Mouse (Mus musculus) cerebellum, adult 9-11 months (tissue): Measurements from ENCODE around the gene Gm10518.
A peak's percentile ranks its signal among the peaks of the same experiment; 100 is the strongest.
"Not testable (repeated sequence)": the region's sequence is repeated elsewhere in the genome, so short reads cannot be mapped to it uniquely, and the experiment has no call there.

ENCODE experiments used
- DNase-seq: peaks from one replicate; pipeline ENCODE4 v3.0.0; 2022

Gene Gm10518

DNA sequence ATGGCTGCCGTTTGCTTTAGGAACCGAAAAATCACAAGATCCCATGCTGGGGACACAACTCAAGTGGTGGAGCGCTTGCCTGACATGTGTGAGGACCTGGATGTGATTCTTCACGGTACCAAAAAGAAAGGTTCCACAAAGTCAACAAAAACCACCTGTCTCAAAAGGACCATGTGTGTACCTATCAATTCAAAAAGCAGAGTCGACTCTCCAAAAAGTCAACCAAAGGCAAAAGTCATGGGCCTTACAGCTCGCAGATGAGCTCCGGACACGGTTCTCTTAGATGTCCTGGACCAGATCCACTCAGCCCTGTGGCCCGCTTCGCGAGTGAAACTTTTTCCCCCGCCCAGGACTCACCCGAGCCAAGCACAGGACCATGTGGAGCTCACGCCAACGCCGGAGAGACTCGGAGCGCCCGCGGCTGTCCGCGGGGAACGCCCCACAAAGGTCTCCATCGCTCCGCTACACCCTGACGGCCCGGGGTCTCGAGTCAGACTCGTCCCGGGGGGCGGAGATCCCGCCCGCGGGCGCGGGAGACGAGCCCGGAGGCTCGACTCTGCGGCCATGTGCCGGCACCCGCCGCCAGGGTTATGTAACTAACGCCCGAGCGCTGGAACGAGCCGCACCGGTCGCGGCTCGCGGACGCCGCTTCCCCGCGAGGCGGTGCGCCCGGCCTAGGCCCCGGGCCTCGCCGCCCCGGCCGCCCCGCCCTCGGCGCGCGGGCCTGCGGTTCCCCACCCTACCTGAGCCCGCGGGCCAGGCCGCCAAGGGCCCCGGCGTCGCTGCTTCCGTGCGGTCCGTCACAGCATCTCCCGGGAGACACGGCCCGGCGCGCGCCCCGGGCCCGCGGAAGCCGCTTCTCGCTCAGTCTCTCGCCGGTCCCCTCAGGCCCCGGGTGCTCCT, at the start of gene Gm10518:
Gm10518 (plus strand) TSS at position 767 of the 903 bp plus-strand sequence.
- DNase-seq = peak; percentile 79

DNA sequence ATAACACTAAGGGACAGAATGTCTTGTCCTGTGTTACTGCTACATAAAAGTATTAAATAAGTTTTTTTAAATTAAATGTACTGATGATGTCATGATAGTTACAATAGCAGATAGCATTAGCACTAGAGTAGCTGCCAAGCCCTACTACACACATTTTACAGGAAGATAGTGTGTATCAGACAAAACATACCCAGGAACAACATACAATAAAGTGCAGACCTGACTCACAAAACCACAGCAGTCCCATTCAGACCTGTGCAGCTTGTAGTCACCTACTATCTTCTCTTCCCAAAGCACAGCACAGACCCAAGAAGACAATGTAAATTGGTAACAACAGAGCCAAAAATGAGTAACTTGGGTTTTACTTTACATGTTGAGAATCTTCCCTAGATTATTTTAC, 46.7 kb upstream of the Gm10518 start:
- DNase-seq = no peak

DNA sequence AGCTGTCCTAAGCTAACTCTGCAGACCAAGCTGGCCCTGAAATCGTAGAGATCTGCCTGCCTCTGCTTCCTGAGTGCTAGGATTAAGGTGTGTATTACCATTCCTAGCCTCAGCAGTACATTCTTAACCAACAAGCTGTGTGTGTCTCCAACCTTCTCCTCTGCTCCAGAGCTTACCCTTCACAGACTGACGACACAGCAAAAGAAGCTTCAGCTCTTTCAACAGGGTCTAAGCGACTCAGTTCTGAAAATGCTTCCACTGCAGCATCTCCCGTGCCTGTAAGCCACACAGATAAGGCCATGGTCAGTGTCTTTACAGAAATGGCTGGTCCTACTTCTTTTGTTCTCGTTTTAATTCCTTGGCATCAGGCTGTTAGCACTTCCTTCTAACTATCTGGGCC, 43.1 kb upstream of the Gm10518 start:
- DNase-seq = no peak

DNA sequence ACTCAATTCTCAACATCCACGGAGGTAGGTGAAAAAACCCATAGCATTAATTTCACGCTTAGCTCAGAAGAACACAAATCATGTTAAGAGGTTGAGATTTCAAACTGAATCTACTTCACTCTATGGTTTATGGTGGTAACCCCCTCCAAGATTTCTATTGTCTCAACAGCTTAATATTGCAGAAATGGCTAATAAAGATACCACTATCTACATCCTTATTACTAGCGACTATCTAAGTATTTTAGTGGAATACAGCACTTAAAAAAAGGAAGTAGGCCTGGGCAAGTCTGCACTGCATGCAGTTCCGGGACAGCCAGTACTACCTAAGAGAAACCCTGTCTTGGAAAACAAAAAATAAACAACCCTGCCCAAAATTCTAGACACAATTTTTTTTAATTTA, 42.6 kb upstream of the Gm10518 start:
- DNase-seq = no peak

DNA sequence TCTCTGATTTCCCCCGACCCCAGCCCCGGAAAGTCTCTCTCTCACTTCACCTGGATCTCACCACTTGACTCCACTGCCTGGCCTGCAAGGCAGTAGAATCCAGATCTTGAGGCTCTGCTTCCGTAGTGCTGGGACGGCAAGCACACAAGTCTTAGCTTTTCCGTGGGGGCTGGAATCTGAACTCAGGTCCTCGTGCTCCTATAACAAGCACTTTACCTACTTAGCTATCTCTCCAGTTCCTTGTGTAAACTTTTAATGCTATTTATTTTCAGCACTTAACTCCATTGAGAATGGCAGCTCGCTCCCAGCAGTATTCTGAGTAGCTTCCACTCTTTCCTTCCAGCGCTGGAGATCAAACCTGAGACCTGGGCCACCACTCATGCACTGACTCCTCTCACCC, 26.3 kb upstream of the Gm10518 start:
- no peak for DNase-seq

DNA sequence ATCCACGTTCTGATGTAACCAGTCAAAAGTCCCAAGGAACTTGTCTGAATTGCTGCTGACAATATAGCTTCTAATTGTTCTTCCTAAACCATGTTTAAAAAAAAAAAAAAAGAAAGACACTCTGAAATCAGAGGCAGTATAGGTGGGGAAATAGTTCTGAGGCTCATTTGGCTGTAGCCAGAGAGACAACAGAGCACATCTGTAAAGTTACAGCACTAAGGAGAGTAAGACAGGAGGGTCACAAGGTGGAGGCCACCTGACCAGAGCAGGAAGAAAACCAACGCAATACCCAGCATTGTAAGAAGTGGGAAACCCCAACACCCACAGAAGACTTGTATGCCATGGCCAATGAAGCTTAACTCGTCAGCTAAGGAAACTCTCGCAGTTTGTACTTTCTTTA, 19.1 kb upstream of the Gm10518 start:
- no peak for DNase-seq

DNA sequence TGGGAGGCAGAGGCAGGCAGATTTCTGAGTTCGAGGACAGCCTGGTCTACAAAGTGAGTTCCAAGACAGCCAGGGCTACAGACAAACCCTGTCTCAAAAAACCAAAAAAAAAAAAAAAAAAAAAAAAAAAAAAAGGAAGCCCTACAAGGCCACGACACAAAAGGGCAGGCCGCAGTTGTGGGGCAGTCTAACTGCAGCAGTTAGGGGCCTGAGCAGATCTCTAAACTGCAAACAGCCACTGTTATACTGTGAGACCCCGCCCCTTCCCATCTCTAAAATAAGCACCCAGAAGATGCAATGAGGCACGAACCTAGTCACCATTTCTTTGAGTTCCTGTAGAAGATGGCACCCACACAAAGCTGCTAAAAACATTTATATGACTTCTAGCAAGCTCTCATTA, 17.7 kb upstream of the Gm10518 start:
- DNase-seq = no peak

DNA sequence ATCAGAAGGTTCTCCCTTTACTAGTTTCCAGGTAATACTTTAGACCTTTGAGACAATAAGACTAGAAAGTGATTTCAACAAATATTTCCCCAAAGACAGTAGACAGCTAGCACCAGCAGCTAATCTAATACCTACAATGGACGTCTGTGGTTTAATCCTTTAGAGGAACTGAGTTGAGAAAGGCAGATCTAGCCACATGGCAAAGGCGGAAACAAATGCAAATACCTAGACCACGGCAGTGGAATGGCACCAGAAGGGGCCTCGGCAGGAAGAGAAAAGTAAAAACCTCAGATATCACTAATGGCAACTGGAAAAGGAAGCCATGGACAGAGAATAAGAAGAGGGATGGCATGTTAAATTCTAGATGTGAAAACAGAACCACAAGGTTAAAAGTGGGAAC, 15.9 kb upstream of the Gm10518 start:
- no peak for DNase-seq

DNA sequence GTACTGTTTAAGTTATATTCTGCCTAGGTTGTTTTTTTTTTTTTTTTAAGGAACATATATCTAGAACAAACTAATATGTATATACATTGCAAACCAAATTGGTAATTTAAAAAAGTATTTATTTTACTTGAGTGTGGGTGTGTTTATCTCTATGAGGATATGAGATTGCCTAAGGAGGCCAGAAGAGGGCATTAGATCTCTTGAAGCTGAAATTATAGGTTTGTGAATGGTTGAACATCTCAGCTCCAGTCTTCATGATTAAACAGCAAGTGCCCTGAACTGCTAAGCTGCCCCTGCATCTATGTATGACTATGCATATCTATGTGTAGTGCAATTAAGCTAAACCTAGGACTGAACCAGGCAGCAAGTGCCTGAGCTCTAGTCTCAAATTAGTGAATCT, 4.4 kb upstream of the Gm10518 start:
- DNase-seq = no peak

DNA sequence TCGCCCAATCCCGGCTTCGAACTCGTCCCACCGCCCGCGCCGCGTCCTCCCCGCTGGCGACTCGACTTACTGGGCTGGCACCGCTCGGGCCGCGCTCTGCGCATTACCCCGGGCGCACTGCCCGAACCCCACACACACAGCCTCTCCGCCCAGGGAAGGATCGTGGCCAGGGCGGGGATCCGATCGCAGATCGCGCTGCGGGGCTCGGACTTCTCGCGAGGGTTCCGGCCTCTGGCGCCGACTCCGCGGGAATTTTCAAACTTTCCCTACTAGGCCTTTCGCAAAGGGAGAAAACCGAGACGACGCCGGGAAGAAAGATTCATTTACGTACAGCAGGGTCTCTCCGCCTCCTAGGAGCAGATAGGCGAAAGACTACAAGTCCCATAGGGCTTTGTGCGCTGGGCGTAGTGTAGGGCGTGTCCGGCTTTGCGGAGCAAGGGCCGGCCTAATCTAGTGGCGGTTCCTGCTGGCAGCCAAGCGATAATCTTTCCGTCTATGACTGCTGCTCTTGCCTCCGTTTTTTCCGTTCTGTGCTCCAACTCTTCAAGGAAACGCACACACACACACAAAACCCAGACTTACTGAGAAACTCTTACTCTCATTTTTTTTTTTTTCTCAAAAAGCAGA, 450 bp downstream of the Gm10518 start, which contains the start of gene Ahctf1:
Ahctf1 (minus strand) TSS at position 168 of the 627 bp plus-strand sequence.
- DNase-seq = peak; percentile 99

DNA sequence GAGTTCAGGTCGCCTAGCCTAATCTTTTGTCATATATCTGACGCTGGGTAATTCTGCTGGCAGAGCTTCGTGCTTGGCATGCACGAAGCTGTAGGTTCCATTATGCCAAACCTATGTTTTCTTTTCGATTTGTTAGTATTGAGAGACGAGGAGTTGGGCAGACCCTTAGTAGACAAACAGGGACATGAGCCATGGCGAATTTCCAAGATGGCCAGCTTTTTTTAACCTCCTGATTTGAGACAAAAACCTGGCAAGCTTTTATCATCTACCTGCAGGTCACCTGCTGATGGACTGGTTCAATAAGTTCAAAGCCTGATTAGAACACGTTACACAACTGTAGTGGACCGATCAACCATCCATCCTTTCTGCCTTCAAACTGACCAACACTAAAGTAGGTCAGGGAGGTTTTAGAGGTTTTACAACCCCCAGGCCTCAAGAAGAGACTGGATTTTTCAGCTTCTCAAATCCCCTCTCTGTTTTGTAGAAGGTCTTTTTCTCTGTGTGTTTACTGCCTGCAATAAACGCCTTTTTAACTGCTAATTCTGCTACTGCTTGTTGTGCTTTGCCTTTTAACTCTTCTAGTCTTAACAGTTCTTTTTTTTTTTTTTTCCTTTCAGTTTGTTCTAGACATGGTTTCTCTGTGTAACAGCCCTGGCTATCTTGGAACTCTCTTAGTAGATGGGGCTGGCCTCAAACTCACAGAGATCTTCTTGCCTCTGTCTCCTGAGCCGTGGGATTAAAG, 1.1 kb downstream of the Gm10518 start:
- DNase-seq = peak; percentile 76

DNA sequence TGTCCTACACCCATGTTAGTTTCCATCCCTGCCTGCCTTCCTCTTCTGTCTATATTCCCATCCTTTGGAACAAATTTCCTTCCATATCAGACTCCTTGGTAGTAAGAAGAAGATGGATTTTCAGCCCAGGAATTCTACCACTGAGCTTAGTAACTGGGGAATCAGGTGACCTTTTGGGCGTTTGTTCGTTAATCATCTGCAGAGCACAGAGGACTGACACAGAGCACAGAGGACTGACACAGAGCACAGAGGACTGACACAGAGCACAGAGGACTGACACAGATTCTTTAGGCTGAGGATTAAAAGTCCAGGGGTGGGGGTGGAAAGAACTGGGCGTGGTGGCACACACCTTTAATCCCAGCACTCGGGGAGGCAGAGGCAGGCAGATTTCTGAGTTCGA, 2.6 kb downstream of the Gm10518 start:
- DNase-seq = no peak

DNA sequence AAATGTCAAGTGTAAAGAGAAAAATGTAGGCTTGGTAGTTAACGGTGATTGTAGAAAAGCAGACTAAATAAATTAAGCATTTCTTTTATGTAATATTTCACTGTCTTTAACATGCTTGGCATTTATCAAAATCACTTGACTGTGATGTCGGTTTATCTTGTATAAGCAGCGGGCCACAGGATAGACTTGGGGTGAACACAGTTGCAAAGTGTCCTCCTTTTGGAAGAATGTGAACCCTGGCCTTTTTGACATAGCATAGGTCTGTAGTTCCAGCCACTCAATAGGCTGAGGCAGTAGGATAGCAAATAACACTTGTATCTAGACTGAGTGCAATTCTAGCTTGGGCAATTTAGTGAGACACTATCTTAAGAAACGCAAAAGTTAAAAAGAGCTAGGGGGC, 4.3 kb downstream of the Gm10518 start:
- no peak for DNase-seq

DNA sequence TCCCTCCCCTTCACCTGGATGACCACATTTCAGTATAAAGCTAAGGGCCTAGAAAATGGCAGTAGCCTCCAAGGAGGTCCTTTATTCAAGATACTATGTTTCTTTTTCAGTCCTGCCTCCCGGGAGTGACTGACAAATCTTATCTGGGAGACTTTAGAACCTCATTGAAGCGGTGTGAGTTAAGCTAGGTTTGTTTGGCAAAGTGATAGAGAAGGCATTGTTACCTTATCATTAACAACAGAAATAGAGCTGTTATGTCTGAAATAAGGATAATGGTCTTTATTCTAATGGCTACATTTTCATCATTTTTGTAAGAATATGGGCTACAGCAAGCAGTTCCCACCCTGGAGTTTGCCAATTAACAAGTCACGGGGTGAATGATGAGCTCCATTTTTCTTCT, 5.1 kb downstream of the Gm10518 start:
- DNase-seq = no peak

DNA sequence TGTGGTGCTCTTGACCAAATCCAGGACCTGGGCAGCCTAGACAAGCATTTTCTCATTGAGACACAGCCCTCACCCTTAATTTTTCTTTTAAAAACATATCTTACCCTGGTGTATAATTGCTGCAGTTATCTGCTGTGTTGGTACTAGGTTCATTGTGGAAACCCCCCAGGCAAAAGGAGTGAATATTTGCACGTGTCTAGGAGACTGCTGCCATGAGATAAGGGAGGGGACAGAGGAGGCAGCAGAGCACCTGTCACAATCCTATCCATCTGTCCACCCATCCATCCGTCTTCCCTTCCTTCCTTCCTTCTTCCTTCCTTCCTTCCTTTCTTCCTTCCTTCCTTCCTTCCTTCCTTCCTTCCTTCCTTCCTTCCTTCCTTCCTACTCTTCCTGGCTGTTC, 10.2 kb downstream of the Gm10518 start:
- no peak for DNase-seq

DNA sequence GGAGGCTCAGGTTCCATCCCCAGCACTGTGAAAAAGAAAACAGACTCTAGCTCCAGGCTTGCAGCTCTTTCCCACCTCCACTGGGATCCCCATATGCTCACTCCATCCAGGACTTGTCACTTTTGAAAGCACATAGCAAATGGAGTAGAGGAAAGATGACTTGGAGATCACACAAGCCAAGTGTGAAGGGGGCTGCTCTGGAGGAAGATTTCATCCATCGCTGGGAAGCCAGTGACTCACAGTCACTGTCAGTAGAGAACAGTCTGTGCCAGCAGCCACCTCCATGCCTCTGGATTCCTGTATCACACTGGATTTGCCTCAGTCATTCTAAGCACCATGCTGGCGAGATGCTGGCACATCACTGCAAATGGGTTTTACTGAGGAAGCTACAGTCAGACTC, 11.4 kb downstream of the Gm10518 start:
- no peak for DNase-seq

DNA sequence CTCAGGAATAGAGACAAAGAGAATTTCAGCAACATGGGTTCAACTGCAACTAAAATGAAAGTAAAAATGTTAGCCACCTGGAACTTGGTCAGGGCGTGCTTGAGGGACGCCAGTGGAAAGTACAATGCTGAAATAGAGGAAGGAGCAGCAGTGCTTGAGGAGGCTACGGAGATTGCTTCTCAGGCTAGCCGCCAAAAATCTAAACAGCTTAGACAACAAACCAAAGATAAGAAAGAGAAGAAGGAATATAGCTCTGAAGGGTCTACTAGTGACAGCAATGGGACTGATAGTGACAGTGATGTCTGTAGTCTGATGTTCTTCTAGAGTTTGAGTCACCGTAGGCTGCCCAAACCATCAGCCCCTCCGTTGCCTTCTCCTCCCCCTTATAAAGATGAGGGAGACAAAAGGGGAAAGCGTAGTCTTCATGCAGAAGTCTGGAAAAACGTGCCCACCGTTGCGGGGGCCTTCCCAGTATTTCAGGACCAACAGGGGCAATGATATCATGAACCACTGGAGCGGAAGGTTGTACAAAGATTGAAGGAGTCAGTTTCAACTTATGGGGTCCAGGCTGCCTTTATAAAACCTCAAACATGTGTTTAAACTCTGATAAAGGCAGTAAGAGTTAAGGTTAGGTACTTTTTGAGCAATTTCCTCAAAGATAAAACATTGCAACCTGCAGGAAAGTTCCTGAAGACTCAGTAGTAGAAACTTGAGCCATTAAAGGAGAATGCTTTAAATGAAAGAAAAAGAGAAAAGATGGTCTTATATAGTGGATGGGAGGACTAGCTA, 15.5 kb downstream of the Gm10518 start:
- DNase-seq = not testable (repeated sequence)

DNA sequence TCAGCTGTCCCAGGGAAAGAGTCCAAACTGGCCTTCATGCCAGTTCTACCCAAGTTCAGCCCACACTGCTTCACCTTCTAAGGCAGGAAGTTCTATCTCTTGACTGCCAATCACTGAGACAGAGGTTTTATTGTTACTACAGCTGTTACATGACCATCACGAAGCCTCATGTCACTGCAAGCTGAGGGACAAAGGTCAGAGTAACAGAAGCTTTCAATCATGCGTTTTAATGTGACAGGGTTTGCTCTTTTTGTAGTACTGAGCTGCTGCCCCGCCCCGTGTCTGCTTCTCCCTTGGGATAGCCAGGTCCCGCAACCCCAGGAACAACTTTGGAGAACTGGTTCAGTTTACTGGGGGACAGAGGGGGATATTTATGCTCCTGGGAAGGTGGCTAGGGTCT, 21.4 kb downstream of the Gm10518 start:
- no peak for DNase-seq

DNA sequence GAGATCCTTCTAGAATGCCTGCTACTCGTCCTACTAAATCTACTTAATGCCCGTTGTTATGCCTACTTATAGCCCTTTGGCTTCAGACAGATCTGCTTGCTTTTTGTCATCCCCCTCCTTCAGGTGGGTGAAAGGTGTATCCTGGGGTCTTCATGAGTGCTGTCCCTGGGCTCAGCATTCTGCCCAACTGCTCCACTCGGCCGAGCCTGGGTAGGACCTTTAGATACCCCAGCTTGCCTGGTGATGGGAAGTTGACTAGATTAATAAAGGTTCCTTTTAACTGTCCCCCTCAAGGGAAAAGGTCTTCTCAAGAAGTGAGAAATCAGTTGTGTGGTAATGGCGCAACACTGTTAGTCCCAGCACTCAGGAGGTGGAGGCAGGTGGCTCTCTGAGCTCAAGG, 24.9 kb downstream of the Gm10518 start:
- no peak for DNase-seq

DNA sequence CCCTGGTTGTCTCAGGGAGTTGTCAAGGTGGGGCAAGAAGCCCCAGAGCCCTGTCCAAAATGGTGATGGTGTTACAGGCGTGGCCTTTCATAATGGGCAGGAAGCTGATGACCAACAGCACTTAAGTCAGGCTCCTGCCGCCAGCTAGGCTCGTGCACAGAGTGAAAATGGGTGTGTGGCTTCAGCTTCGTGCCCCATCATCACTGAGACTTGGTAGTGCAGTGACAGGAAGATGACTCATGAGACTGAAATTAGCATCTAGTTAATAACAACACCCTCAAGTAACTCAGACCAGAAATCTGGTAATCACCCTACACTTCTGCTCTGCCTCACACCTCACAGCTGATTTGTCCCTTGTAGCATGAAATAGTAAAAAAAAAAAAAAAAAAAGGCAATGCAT, 25.7 kb downstream of the Gm10518 start:
- no peak for DNase-seq

DNA sequence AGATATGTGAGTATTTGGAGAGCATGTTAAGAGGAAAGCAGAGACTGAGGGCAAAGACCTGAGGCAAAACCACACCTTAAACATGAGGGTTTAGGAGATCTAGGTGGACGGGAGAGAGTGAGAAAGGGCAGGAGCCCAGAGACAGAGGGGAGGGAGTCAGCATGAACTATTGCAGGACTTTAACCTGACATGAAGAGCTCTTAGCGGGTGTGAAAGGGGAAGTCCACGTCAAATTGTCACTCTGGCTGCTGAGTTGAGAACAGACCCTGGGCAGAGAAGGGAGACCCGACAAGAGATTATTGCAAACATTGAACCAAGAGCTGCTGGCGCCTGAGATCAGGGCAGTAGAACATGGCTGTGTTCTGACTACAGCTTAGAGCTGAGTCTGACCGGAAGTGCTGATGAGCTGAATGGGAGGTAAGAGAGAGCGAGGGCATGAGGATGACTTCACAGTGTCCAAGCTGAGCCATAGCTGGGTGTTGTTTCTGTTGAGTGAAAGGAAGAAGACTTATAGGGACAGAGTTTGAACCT, 29.6 kb downstream of the Gm10518 start:
- DNase-seq = no peak

DNA sequence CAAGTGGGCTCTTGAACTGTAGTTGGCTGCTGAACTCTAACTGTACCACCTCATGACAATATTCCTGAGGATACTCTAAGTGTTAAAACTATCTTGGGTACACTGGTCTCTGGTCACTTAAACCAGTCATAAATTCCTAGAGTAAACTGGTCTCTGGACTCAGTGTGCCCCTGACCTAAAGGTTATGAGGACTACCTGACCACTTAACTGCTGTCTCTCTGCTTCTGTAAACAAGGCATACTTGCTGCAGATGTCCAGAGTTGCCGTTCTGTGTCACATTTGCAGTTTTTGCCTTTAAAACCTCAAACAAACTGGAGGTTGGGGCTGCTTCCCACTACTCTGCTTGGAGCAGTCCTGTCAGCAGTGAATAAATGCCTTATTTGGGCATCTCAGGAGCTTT, 30.4 kb downstream of the Gm10518 start:
- no peak for DNase-seq
